Comparison of ENCODE assay signal across 24 mouse cellular contexts in the genomic region with DNA sequence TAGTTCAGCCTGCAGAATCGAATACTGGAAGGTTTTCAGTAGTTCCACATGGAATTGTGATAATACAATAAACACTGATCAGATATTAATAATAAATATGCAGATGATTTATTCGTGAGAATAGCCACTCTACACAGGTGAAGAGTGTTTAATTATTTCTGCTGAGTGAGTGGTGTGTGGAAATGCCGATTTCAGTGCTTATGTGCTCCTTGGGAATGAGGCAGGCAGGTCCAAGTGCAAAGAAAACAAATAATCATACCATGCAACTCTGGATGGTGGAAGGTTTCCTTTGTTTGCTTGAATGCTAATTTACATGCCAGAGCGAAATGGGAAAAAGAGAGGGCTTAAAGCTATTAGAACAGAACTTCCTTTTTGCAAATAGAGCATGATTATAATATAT.
"Had no signal": no experiment of that assay in that cellular context is flagged by ENCODE, and none has a peak within 500 bp of the region (broad histone marks: within the 10 kb centered on the region; RNA-seq: fewer than 3 reads in every experiment).

No protein-coding gene starts in this region.

- DNase-seq: kidney, adult 2 months; kidney, postnatal 25 days; layer of hippocampus, adult 9-11 months; liver; lung, adult 18-20 months; lung, postnatal 10 days; lung, postnatal 36 days; right cerebral cortex, adult 18-20 months; right cerebral cortex, postnatal 14 days; right cerebral cortex, postnatal 4 days; thymus, adult 2 months; thymus, postnatal 14 days; thymus, postnatal 4 days had no signal

- H3K4me2 ChIP-seq: limb, embryonic 13.5 days; liver, embryonic 12.5 days; liver, embryonic 15.5 days; lung, embryonic 15.5 days; midbrain, embryonic 12.5 days had no signal

- H3K27me3 ChIP-seq: limb, embryonic 13.5 days; liver, embryonic 12.5 days; liver, embryonic 15.5 days; lung, embryonic 15.5 days; megakaryocyte, embryonic 14.5 days; midbrain, embryonic 12.5 days had no signal

- ATAC-seq: liver, embryonic 12.5 days had no signal

- H3K9me3 ChIP-seq: limb, embryonic 10.5 days; limb, embryonic 13.5 days; liver, embryonic 12.5 days; liver, embryonic 15.5 days; lung, embryonic 15.5 days; megakaryocyte, embryonic 14.5 days; midbrain, embryonic 12.5 days had no signal

- H3K9ac ChIP-seq: limb, embryonic 13.5 days; liver, embryonic 12.5 days; liver, embryonic 15.5 days; lung, embryonic 15.5 days; midbrain, embryonic 12.5 days had no signal

- H3K27ac ChIP-seq: kidney, postnatal 0 days; layer of hippocampus, adult 2 months; limb, embryonic 10.5 days; limb, embryonic 13.5 days; liver, embryonic 12.5 days; liver, embryonic 15.5 days; lung, embryonic 15.5 days; midbrain, embryonic 12.5 days; stomach, postnatal 0 days had no signal

- H3K4me1 ChIP-seq: limb, embryonic 10.5 days; limb, embryonic 13.5 days; liver, embryonic 12.5 days; liver, embryonic 15.5 days; lung, embryonic 15.5 days; megakaryocyte, embryonic 14.5 days; midbrain, embryonic 12.5 days had no signal

- H3K4me3 ChIP-seq: layer of hippocampus, adult 2 months; limb, embryonic 10.5 days; limb, embryonic 13.5 days; liver, embryonic 12.5 days; liver, embryonic 15.5 days; lung, embryonic 15.5 days; megakaryocyte, embryonic 14.5 days; midbrain, embryonic 12.5 days; myocyte had no signal

- H3K36me3 ChIP-seq: limb, embryonic 10.5 days; limb, embryonic 13.5 days; liver, embryonic 12.5 days; liver, embryonic 15.5 days; lung, embryonic 15.5 days; midbrain, embryonic 12.5 days had no signal
